Mouse (Mus musculus) lung, embryonic 16.5 days (tissue): ENCODE measurements around the gene Prkn. TPM values are rescaled to one million over a fixed set of nuclear protein-coding genes. Genes with fewer than 3 reads are reported as not detected.

Experiments used
- ATAC-seq: fragments of 200-750 bp; cut with Nextera tagmentation; 2 replicates; pipeline ENCODE4 v1.8.0; 2017; ENCODE audit warnings: low read depth, mild to moderate bottlenecking, moderate library complexity
- H3K27ac ChIP-seq: fragments of 300-500 bp; sonication (generic); 2 replicates; pipeline ENCODE4 v1.5.1; 2014; ENCODE audit warnings: mild to moderate bottlenecking, control low read depth, low read length
- H3K27me3 ChIP-seq: fragments of 300-500 bp; sonication (generic); 2 replicates; pipeline ENCODE4 v1.6.1; 2014; ENCODE audit warnings: low read depth, low read length, mixed read lengths; ENCODE audit not compliant: control insufficient read depth, insufficient read depth
- H3K36me3 ChIP-seq: fragments of 300-500 bp; sonication (generic); 2 replicates; pipeline ENCODE4 v1.6.1; 2014; ENCODE audit warnings: low read length; ENCODE audit not compliant: control insufficient read depth, insufficient read depth
- H3K4me1 ChIP-seq: fragments of 300-500 bp; sonication (generic); replicated peaks from 2 replicates; pipeline ENCODE4 v1.6.1; 2014; ENCODE audit warnings: low read length, mixed read lengths; ENCODE audit not compliant: control insufficient read depth, insufficient read depth
- H3K4me2 ChIP-seq: fragments of 300-500 bp; sonication (generic); 2 replicates; pipeline ENCODE4 v1.6.1; 2014; ENCODE audit warnings: low read depth, low read length, control low read depth
- H3K4me3 ChIP-seq: fragments of 300-500 bp; sonication (generic); 2 replicates; pipeline ENCODE4 v1.5.1; 2014; ENCODE audit warnings: mild to moderate bottlenecking, low read length, control low read depth
- H3K9ac ChIP-seq: fragments of 300-500 bp; sonication (generic); 2 replicates; pipeline ENCODE4 v1.6.1; 2014; ENCODE audit warnings: low read length, control low read depth
- H3K9me3 ChIP-seq: fragments of 300-500 bp; sonication (generic); 2 replicates; pipeline ENCODE4 v1.6.1; 2016; ENCODE audit warnings: low read length; ENCODE audit not compliant: control insufficient read depth
- WGBS: fragments of 180-500 bp; shearing (Covaris S2); extraction: QIAGEN DNeasy Blood & Tissue Kit; methylation state at CpG from one replicate; pipeline ENCODE4 v1.1.7; 2014; 5-methylcytosine and 5-hydroxymethylcytosine counted together
- polyA plus RNA-seq: library from polyadenylated mRNA; unstranded; fragments of >200 nt; fragmentation: Nextera tagmentation; extraction: Ambion mirVana; gene quantifications from 2 replicates; pipeline ENCODE4 v1.2.1, GENCODE M21; 2015

The Prkn gene
- polyA plus RNA-seq, 1 experiment from 2014 or later = 1.8 TPM

GRCm38 (mm10) chr17:11735158-11735877 lies 895.1 kb downstream of the Prkn start:
- peak; percentile 59 for ATAC-seq
- H3K9ac ChIP-seq = no peak overlapping the region
- no peak overlapping the region for H3K27ac ChIP-seq
- H3K4me3 ChIP-seq = no peak overlapping the region
- no peak overlapping the region for H3K4me2 ChIP-seq
- no peaks in the 10 kb centered on the region for H3K27me3 ChIP-seq
- no peaks in the 10 kb centered on the region for H3K9me3 ChIP-seq
- no peaks in the 10 kb centered on the region for H3K36me3 ChIP-seq
- 0 out of 2 replicates have a peak, but pooled peaks cover 2% of the 10 kb centered on the region for H3K4me1 ChIP-seq
- WGBS = 70% methylated on average over 12 of the region's 12 CpGs

GRCm38 (mm10) chr17:11736531-11736930 lies 896.3 kb downstream of the Prkn start:
- ATAC-seq = no peak

GRCm38 (mm10) chr17:11737905-11738304 lies 897.7 kb downstream of the Prkn start:
- WGBS = 91% methylated on average over 10 of the region's 10 CpGs
- no peak overlapping the region for H3K4me2 ChIP-seq
- no peak overlapping the region for H3K27ac ChIP-seq
- H3K4me1 ChIP-seq = 0 out of 2 replicates have a peak, but pooled peaks cover 2% of the 10 kb centered on the region
- no peaks in the 10 kb centered on the region for H3K9me3 ChIP-seq
- no peaks in the 10 kb centered on the region for H3K36me3 ChIP-seq
- ATAC-seq = no peak
- no peak overlapping the region for H3K4me3 ChIP-seq
- H3K27me3 ChIP-seq = no peaks in the 10 kb centered on the region
- H3K9ac ChIP-seq = no peak overlapping the region

More at GRCm38 (mm10) chr17:11736531-11736930, 896.3 kb downstream of the Prkn start:
- Histone ChIP-seq H3K4me3 (no peak overlapping the region), H3K27me3 (no peaks in the 10 kb centered on the region), H3K9ac (no peak overlapping the region), H3K4me1 (0 out of 2 replicates have a peak, but pooled peaks cover 2% of the 10 kb centered on the region), H3K27ac (no peak overlapping the region), H3K36me3 (no peaks in the 10 kb centered on the region), H3K4me2 (no peak overlapping the region), H3K9me3 (no peaks in the 10 kb centered on the region)
- 58% methylated on average over 3 of the region's 3 CpGs for WGBS

- Histone ChIP-seq H3K27me3 (no peaks in the 10 kb centered on the region), H3K4me3 (no peak overlapping the region), H3K36me3 (no peaks in the 10 kb centered on the region), H3K9ac (no peak overlapping the region), H3K9me3 (no peaks in the 10 kb centered on the region), H3K27ac (no peak overlapping the region), H3K4me2 (no peak overlapping the region), H3K4me1 (no peaks in the 10 kb centered on the region)
- no peak for ATAC-seq
Observed at GRCm38 (mm10) chr17:11740716-11741115, 900.5 kb downstream of the Prkn start.

GRCm38 (mm10) chr17:11741161-11741560 lies 901.0 kb downstream of the Prkn start:
- 85% methylated on average over 5 of the region's 5 CpGs for WGBS
- Histone ChIP-seq H3K9ac (no peak overlapping the region), H3K9me3 (no peaks in the 10 kb centered on the region), H3K36me3 (no peaks in the 10 kb centered on the region), H3K27ac (no peak overlapping the region), H3K4me1 (no peaks in the 10 kb centered on the region), H3K27me3 (no peaks in the 10 kb centered on the region), H3K4me3 (no peak overlapping the region), H3K4me2 (no peak overlapping the region)
- ATAC-seq = no peak

- H3K4me2 ChIP-seq = no peak overlapping the region
- no peak overlapping the region for H3K27ac ChIP-seq
- H3K4me3 ChIP-seq = no peak overlapping the region
- H3K9me3 ChIP-seq = no peaks in the 10 kb centered on the region
- H3K36me3 ChIP-seq = no peaks in the 10 kb centered on the region
- no peak overlapping the region for H3K9ac ChIP-seq
- H3K27me3 ChIP-seq = no peaks in the 10 kb centered on the region
- no peaks in the 10 kb centered on the region for H3K4me1 ChIP-seq
- 85% methylated on average over 2 of the region's 2 CpGs for WGBS
- ATAC-seq = no peak
Observed at GRCm38 (mm10) chr17:11751251-11751650, 911.1 kb downstream of the Prkn start.

GRCm38 (mm10) chr17:11752686-11753085 lies 912.5 kb downstream of the Prkn start:
- Histone ChIP-seq H3K4me3 (no peak overlapping the region), H3K4me1 (no peaks in the 10 kb centered on the region), H3K9me3 (no peaks in the 10 kb centered on the region), H3K4me2 (no peak overlapping the region), H3K27ac (no peak overlapping the region), H3K36me3 (no peaks in the 10 kb centered on the region), H3K27me3 (no peaks in the 10 kb centered on the region), H3K9ac (no peak overlapping the region)
- no peak for ATAC-seq
- 40% methylated on average over 2 of the region's 2 CpGs for WGBS

- no peak for ATAC-seq
- H3K27ac ChIP-seq = no peak overlapping the region
- H3K4me1 ChIP-seq = no peaks in the 10 kb centered on the region
- H3K27me3 ChIP-seq = no peaks in the 10 kb centered on the region
- H3K4me2 ChIP-seq = no peak overlapping the region
- H3K4me3 ChIP-seq = no peak overlapping the region
- H3K9ac ChIP-seq = no peak overlapping the region
- WGBS = 83% methylated on average over 3 of the region's 3 CpGs
- no peaks in the 10 kb centered on the region for H3K9me3 ChIP-seq
- no peaks in the 10 kb centered on the region for H3K36me3 ChIP-seq
Observed at GRCm38 (mm10) chr17:11765117-11765516, 924.9 kb downstream of the Prkn start.

- Histone ChIP-seq H3K4me2 (no peak overlapping the region), H3K4me1 (no peaks in the 10 kb centered on the region), H3K36me3 (no peaks in the 10 kb centered on the region), H3K4me3 (no peak overlapping the region), H3K27me3 (no peaks in the 10 kb centered on the region), H3K27ac (no peak overlapping the region), H3K9ac (no peak overlapping the region), H3K9me3 (no peaks in the 10 kb centered on the region)
- no peak for ATAC-seq
- 68% methylated on average over 2 of the region's 2 CpGs for WGBS
Observed at GRCm38 (mm10) chr17:11765581-11765980, 925.4 kb downstream of the Prkn start.
